ENCODE assay signal across 1 mouse cellular context in the genomic region with DNA sequence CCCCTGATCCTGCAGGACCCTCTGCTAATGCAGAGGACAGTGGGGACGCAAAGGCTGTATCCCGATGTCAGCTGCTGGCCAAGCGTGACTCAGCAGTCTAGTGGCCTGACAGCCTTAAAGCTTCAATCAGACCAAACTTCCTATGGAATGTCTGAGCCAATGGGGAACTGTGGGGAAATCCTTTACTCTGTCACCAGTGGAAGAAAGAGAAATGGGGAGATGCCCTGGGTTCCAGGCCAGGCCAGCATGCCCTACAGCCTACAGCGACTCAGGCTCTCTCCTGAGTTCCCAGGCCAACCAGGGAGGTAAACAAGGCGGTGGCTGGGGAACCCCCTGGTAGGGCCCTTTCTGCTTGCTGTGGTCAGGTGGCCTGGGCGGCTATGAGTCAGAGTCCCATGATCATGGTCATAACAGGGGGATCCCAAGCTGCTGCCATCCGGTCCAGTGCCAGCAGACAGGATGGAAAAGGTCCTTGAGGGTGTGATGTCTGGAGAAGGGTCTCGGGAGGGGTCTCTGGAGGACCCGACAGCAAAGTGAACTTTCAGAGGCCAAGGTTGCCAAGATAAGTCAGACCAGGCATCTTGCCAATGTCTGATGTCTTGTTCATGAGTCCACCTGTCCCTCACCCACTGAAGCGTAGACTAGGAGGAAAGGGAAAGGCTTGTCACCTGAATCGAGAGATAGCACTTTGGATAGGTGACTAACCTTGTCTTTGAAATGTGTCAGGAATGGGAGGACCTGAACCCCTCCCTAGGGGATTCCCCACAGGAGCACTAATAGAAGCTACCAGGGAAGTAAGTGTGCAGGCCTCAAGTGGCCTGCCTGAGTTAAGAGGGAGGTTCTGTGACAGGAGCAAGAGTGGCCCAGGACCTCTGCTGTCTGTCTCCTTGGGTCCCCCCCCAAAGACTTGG.
TF ChIP-seq lines count a peak whose summit lies in the region.

No protein-coding gene starts in this region.

TF ChIP-seq in CH12.LX, 34 proteins besides CTCF, POLR2A, EP300 and RAD21 (continued from another document):
- peak; percentile 76; the same call in 1 of the 2 replicates for TF ChIP-seq ZMIZ1 (IDR thresholded peaks at IDR 0.05; ENCODE audit: low read depth, low read length)
- TF ChIP-seq USF1 (IDR thresholded peaks at IDR 0.05; ENCODE audit: low read depth, low read length): peak; percentile 78
